Mouse (Mus musculus) adrenal gland (tissue): ENCODE results near the gene Aldh16a1.
"Not testable (repeated sequence)": the region's sequence is repeated elsewhere in the genome, so short reads cannot be mapped to it uniquely, and the experiment has no call there.

ENCODE experiments used
- intact Hi-C: fragments of 180-260 bp; cut with DNase I; formaldehyde crosslinking; loops from one replicate; pipeline ENCODE4 v1.15.1; 2025

Gene Aldh16a1

DNA sequence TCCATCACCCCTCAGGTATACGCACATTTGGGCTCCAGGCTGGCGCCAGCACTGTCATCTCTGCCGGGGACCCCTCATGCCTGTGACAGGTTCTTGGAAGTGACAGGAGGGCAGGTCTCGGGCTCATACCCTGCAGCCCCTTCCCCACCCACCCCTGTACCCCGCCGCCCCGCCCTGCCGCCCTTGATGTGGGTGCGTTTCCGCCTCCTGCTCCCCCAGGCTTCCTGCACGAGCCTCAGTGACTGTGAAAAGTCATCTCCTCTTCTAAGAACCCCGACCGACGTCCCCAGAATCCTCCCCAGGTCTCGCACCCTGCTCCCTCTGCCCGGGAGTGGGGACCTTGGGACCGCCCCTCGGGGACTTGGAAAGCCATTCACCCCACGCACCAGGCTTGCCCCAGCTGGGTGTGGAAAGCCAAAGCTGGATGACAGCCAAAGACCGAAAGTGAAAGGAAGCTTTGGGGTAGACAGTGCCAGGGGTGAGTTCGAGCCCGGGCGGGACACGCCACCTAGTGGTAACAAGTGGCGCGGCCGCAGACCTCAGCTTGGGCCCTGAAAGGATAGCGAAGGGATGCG, 18.3 kb downstream of the Aldh16a1 start, which contains the start of the genes Gm45713 and Flt3l:
TSS of gene Gm45713 (minus strand) at position 239 of the 575 bp plus-strand sequence.
TSS of gene Flt3l (minus strand) at position 440 of the 575 bp plus-strand sequence.
- intact Hi-C loops: loop anchor here (1.0 kb wide), 1 partner anchor 56 kb away; no protein-coding TSS in a partner anchor

GRCm38 (mm10) chr7:45135370-45135769, 19.0 kb downstream of the Aldh16a1 start:
- intact Hi-C loops: no loop called here

DNA sequence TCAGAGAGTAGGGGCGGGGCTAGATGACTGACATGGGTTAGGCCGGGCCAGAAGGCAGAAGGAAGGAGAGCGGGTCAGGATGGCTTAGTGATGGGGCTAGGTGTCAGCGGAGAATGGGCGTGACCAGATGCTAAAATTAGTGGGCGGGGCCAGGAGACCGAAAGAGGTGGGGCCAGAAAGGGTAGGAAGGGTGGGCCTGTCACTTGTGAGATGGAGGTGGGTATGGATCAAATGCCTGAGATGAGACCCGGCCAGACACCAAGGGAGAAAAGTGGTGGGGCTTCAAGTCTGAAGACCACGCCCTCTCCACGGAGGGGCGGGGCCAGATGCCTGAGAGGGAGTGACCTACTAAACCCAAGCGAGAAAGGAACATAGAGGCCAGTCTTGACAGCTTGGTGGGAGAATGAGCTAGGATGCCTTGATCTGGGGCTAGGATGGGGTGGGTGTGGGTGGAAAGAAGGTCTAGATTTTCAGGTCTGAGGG, 19.8 kb downstream of the Aldh16a1 start:
- intact Hi-C loops: no loop called here

DNA sequence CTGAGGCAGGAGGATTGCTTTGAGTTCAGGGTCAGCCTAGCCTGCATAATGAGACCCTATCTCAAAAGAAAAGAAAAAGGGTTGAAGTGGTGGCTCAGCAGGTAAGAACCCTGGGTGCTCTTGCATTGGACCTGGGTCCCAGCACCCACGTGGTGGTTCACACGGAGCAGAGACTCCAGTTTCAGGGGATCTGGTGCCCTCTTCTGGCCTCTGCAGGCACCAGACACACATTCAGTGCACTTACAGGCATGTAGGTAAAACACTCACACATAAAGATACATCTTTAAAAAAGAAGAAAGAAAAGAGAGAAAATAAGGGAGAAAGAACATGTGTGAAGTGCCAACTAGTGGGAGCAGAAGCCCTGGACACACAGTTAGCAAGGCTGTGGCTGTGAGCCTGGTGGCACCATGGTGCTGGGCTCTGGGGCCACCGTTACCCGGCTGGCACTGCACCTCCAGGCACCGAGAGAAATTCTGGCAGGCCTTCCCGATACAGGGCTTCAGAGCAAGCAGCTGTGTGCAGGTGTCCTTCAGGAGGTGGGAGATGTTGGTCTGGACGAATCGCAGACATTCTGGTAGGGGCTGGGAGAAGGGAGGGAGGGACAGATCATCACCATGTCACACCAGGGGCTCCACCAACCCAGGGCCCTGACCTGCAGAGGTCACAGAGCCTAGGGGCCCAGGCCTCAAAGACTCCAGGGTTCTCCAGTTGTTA, 20.8 kb downstream of the Aldh16a1 start:
- intact Hi-C loops: no loop called here

- intact Hi-C loops: no loop called here
Observed at GRCm38 (mm10) chr7:45131850-45132249, 22.5 kb downstream of the Aldh16a1 start.

DNA sequence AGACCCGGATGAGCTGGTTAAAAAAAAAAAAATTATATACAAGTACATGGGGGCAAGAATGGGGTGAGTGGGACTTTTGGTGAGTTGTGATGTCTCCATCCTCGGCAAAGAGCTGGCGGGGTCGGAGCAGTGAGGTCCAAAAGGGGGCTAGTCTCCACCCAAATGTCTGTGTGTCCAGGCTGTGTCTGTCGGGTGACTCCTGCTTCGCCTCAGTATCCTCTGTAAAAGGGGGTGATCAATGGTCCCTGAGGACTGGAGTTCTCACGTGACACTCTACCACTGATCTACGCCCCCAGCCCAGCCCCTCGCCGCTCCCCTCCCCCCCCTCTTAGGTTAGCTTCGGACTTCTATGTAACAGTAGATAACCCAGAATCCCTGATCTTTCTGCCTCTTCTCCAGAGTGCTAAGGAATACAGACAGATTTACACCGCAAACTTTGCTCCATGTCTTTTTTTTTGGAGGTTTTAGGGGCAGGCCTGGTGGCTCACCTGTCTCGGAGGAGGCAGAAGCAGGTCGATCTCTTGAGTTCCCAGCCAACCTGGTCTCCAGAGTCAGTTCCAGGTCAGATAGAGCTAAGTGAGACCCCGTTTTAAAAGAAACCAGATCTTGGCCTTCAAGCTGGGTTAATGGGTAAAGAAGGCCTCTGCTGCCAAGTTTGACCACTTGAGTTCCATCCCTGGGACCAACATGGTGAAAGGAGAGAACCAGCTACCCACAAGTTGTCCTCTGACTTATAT, 24.4 kb downstream of the Aldh16a1 start:
- intact Hi-C loops: no loop called here

- intact Hi-C loops: no loop called here
Observed at GRCm38 (mm10) chr7:45129318-45129717, 25.1 kb downstream of the Aldh16a1 start.

DNA sequence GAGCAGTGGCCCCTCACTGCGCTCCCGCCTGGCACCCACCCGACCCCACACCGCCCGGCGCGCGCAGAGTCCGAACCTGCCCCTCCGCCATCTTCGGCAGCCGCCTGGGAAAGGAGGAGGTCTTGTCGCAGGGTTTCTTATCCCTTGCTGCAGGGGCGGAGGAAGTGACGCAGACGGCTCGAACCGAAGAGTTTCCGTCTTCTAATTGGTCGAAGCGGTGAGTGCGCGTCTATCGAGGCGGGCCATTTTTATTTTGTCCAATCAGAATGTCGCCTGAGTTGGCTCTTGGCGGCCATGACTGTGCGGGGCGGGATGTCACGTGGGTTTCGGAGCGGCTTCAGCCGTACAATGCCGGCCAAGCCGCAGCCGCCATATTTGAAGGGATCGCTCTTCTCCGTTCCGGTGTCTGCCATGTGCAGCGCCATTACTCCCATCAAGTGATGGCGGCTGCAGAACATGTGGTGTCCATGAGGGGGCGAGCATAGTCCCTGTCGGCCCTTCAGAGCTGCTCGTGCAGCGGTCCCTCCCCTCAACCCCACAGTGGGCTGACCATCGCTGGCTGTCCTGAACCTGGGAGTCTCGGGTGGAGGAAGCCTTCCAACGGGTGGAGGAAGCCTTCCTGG, 25.6 kb downstream of the Aldh16a1 start, which contains the start of gene Rpl13a:
TSS of gene Rpl13a (minus strand) at position 138 of the 623 bp plus-strand sequence.
- intact Hi-C loops: no loop called here

- intact Hi-C loops: no loop called here
Observed at GRCm38 (mm10) chr7:45127700-45128224, 26.6 kb downstream of the Aldh16a1 start.

DNA sequence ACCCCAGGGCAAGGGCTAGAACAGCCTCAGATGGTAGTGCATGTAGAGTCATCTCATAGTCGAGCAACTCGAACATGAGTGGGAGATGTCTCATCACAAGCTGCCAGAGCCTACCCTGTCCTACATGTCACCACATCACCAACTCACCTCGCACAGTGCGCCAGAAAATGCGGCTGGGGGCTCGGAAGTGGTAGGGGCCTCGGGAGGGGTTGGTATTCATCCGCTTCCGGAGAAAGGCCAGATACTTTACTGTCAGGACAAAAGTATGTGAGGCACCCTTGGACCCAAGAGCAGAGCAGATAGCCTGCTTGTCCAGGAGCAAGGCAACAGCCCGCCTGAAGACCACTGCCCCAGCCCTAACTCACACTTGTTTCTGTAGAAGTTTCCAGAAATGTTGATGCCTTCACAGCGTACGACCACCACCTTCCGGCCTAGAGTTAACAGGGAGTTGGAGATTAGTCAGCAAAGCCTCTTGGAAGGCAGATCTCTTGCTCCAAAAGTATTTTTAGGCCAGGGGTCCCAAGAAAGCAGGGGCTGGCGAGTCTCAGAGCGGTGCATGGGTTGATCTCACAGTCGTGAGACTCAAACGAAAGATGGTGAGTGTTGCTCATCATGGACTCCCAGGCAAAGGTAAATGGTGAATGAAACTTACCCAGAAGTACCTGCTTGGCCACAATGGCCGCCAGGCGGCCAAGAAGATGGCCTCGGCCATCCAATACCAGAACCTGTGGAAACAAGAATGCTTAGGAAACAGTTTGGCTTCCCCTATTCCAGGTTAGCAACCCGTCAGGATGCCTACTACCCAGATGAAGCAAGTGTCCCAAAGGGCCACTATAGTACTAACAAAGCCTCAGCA, 27.3 kb downstream of the Aldh16a1 start:
- intact Hi-C loops: no loop called here

DNA sequence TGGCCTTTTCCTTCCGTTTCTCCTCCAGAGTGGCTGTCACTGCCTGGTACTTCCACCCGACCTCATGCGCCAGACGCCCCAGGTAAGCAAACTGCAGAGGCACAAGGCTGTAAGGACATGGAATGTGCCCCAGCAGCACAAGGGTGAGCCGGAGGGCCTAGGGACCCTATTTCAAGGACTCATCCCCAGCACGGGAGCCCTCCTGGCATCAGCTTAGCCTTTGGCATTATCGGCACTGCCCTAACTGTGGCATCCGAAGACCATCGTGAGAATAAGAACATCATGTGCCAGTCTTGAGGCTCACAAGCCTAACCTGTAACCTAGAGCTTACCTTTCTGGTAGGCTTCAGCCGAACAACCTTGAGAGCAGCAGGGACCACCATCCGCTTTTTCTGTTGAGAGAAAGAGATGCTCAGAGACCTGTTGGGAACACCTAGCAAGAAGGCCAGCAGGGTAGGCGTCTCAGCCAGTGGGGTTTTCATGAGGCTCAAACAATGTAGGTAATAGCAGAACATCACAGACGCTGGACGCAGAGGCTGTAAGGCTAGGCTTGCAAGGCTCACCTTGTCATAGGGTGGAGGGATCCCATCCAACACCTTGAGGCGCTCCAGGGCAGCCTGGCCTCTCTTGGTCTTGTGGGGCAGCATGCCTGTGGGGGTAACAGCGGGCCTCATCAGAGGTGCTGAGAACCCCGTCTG, 28.1 kb downstream of the Aldh16a1 start:
- intact Hi-C loops: no loop called here

DNA sequence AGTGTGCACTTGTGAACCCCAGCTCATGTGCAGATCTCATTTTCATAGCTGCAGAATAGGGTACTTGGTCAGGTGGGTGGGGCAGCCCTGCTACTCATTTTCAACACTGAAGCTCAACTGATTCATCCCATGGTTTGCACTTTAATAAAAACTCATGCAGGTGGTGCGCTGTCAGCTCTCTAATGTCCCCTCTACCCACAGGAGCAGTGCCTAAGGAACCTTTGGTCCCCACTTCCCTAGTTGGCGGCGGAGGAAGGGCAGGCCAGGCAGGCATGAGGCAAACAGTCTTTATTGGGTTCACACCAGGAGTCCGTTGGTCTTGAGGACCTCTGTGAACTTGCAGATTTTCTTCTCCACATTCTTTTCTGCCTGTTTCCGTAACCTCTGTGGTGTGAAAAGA, 28.7 kb downstream of the Aldh16a1 start:
- intact Hi-C loops: not testable (repeated sequence)

DNA sequence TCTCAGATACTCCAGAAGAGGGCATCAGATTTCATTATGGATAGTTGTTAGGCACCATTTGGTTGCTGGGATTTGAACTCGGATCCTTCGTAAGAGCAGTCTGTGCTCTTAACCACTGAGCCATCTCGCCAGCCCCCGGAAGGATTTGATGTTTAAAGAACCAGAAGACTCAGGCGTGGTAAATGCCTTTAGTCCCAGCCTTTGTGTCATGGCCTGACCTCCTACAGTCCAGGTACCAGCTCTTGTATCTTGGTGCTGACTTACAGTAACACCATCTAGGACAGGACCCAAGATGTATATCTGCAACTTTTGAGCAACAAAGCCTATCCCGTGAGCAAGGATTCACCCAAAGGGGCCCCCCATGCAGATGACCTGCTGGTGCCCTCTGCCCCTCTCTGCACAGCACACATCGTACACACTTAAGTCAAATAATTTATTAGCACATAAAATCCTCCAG, 29.2 kb downstream of the Aldh16a1 start:
- intact Hi-C loops: no loop called here

GRCm38 (mm10) chr7:45124224-45125143, 29.9 kb downstream of the Aldh16a1 start, which contains the start of gene Rps11:
Gene Rps11, minus strand, starts transcription at chr7:45124439.
- intact Hi-C loops: loop anchor here (5.0 kb wide), 1 partner anchor 42 kb away; no protein-coding TSS in a partner anchor

GRCm38 (mm10) chr7:45123186-45123570, 31.2 kb downstream of the Aldh16a1 start:
- intact Hi-C loops: loop anchor here (5.0 kb wide), 1 partner anchor 41 kb away; no protein-coding TSS in a partner anchor

- intact Hi-C loops: loop anchor here (5.0 kb wide), 1 partner anchor 40 kb away; no protein-coding TSS in a partner anchor
Observed at GRCm38 (mm10) chr7:45122561-45123185, 31.7 kb downstream of the Aldh16a1 start.

GRCm38 (mm10) chr7:45121966-45122365, 32.4 kb downstream of the Aldh16a1 start:
- intact Hi-C loops: loop anchor here (5.0 kb wide), 1 partner anchor 40 kb away; no protein-coding TSS in a partner anchor
